Mouse (Mus musculus) heart, embryonic 15.5 days (tissue): Measurements from ENCODE around the gene Slit3. TPM values are rescaled to one million over a fixed set of nuclear protein-coding genes. Genes with fewer than 3 reads are reported as not detected.

Experiments used
- ATAC-seq: fragments of 200-750 bp; cut with Nextera tagmentation; replicated peaks from 2 replicates; pipeline ENCODE4 v1.8.0; 2017; ENCODE audit warnings: low read depth, moderate TSS enrichment; ENCODE audit not compliant: insufficient number of reproducible peaks, insufficient read depth, low FRiP score
- H3K27ac ChIP-seq: fragments of 300-500 bp; sonication (generic); 2 replicates; pipeline ENCODE4 v1.5.1; 2015; ENCODE audit warnings: mild to moderate bottlenecking, inconsistent platforms
- H3K27me3 ChIP-seq: fragments of 300-500 bp; sonication (generic); 2 replicates; pipeline ENCODE4 v1.6.1; 2015; ENCODE audit warnings: inconsistent platforms
- H3K36me3 ChIP-seq: fragments of 300-500 bp; sonication (generic); 2 replicates; pipeline ENCODE4 v1.6.1; 2015; ENCODE audit warnings: mild to moderate bottlenecking, inconsistent platforms
- H3K4me1 ChIP-seq: fragments of 300-500 bp; sonication (generic); replicated peaks from 2 replicates; pipeline ENCODE4 v1.6.1; 2015; ENCODE audit warnings: inconsistent platforms
- H3K4me2 ChIP-seq: fragments of 300-500 bp; sonication (generic); 2 replicates; pipeline ENCODE4 v1.6.1; 2015; ENCODE audit warnings: inconsistent platforms, mild to moderate bottlenecking, moderate library complexity
- H3K4me3 ChIP-seq: fragments of 300-500 bp; sonication (generic); 2 replicates; pipeline ENCODE4 v1.5.1; 2015; ENCODE audit warnings: mild to moderate bottlenecking, inconsistent platforms
- H3K9ac ChIP-seq: fragments of 300-500 bp; sonication (generic); 2 replicates; pipeline ENCODE4 v1.6.1; 2015; ENCODE audit warnings: mild to moderate bottlenecking, inconsistent platforms
- H3K9me3 ChIP-seq: fragments of 300-500 bp; sonication (generic); replicated peaks from 2 replicates; pipeline ENCODE4 v1.6.1; 2016; ENCODE audit warnings: inconsistent platforms
- whole genome bisulfite sequencing: fragments of 180-500 bp; shearing (Covaris S2); methylation state at CpG from one replicate; pipeline ENCODE4 v1.1.7; 2015; ENCODE audit warnings: mixed read lengths; 5-methylcytosine and 5-hydroxymethylcytosine counted together
- polyA plus RNA-seq: library from polyadenylated mRNA; unstranded; fragments of >200 nt; fragmentation: Nextera tagmentation; extraction: Ambion mirVana; gene quantifications from 2 replicates; pipeline ENCODE4 v1.2.1, GENCODE M21; 2015

Slit3 gene
- polyA plus RNA-seq, 1 experiment from 2014 or later: 11.3 TPM

DNA sequence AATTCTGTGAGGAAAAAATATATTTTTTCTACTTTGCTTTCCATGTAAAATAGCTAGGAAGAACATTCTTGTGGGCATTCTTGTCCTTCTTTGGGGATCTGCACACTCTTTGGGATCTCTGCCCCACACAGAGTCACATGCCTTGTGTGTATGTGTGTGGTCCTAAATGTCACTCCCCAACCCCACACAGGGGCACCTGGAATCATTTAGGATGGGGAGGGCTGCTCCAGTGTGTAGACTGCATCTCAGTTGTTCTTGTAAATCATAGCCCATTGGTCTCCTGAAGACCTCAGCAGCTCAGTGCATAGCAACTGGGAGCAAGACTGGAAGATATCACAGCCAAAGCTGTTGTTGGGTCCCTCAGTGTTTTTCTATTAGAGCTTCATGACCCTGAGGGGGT, 534.8 kb downstream of the Slit3 start:
- H3K27me3 ChIP-seq: no peaks in the 10 kb centered on the region
- no peak overlapping the region for H3K27ac ChIP-seq
- H3K9me3 ChIP-seq: no peaks in the 10 kb centered on the region
- no peaks in the 10 kb centered on the region for H3K36me3 ChIP-seq
- no peaks in the 10 kb centered on the region for H3K4me1 ChIP-seq
- no peak overlapping the region for H3K4me2 ChIP-seq
- H3K4me3 ChIP-seq: no peak overlapping the region
- no peak for ATAC-seq
- no peak overlapping the region for H3K9ac ChIP-seq

DNA sequence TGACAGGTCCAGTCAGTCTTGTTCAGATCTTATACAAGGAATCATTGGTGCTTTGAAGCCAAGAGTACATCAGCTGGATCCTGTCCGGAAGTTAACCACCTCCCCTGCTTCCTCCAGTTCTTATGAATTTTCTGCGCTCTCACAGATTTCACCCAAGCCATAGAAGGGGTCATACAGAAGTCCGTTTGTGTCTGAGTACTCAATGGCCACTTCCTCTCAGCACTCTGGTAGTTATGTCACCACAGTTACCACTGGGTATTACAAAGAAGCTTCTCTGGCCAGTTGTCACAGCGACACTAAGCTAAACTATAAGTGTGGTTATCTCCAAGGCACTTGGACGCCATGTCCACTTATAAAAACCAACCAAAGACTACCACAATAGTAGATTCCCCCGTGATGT, 536.6 kb downstream of the Slit3 start:
- 75% methylated on average over 6 of the region's 6 CpGs for WGBS
- Histone ChIP-seq H3K36me3 (no peaks in the 10 kb centered on the region), H3K9ac (no peak overlapping the region), H3K4me3 (no peak overlapping the region), H3K9me3 (no peaks in the 10 kb centered on the region), H3K27ac (no peak overlapping the region), H3K27me3 (no peaks in the 10 kb centered on the region), H3K4me1 (no peaks in the 10 kb centered on the region), H3K4me2 (no peak overlapping the region)
- no peak for ATAC-seq

DNA sequence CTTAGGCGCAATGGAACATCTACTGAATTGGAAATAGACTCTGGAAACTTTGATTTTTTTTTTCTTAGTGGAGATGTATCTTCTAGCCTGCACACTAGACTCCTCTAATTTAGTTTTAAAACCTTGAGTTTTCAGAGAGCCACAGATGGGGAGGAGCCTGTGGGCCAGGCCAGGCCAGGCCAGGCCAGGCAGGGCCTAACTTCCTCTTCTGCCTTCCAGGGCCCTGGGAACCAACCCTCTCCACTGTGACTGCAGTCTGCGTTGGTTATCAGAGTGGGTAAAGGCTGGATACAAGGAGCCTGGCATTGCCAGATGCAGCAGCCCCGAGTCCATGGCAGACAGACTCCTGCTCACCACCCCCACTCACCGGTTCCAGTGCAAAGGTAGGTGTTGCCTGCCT, 539.9 kb downstream of the Slit3 start:
- WGBS: 72% methylated on average over 4 of the region's 4 CpGs
- Histone ChIP-seq H3K36me3 (no peaks in the 10 kb centered on the region), H3K27ac (no peak overlapping the region), H3K27me3 (no peaks in the 10 kb centered on the region), H3K4me2 (no peak overlapping the region), H3K9me3 (no peaks in the 10 kb centered on the region), H3K9ac (no peak overlapping the region), H3K4me3 (no peak overlapping the region), H3K4me1 (no peaks in the 10 kb centered on the region)
- ATAC-seq: no peak

DNA sequence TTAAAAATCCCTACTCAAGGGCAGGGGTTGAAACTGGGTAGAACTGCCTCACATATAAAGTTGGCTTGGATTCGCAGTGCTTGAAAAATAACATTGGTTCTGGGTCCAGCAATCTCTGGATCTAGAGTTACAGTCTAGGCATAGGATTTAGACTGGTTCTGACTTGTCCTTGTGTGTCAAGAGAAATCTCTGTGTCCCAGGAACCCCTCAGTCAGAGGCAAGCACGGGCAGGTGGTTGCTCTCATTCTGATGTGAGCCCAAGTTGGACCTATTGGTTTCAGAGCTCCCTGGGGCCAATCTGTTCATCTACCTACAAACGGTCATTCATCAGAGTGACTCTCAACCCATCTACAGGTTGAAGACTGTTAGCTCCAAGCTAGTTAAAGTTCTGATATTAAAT, 541.9 kb downstream of the Slit3 start:
- no peaks in the 10 kb centered on the region for H3K36me3 ChIP-seq
- 87% methylated on average over 3 of the region's 3 CpGs for WGBS
- H3K27ac ChIP-seq: no peak overlapping the region
- H3K9me3 ChIP-seq: no peaks in the 10 kb centered on the region
- H3K4me2 ChIP-seq: no peak overlapping the region
- H3K4me1 ChIP-seq: no peaks in the 10 kb centered on the region
- H3K9ac ChIP-seq: no peak overlapping the region
- ATAC-seq: no peak
- no peak overlapping the region for H3K4me3 ChIP-seq
- H3K27me3 ChIP-seq: no peaks in the 10 kb centered on the region

DNA sequence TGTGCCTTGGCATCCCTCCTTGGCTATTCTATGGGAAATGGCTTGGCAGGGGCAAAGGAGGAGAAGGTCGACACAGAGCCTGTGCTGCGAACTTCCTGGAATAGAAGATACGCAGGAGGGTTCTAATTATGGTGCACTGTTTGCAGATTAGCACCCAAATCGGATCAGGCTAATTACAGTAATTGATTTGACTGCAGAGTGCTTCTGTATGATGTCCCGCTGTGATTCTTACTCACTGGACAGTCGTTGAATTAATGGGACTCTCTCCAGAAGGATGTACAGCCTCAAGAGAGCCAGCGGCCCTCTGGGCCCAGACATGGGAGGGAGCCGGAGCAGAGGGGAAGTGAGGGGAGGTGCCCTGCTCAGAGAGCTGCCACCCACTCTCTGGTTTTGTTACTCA, 542.6 kb downstream of the Slit3 start:
- Histone ChIP-seq H3K4me1 (no peaks in the 10 kb centered on the region), H3K27ac (no peak overlapping the region), H3K9ac (no peak overlapping the region), H3K9me3 (no peaks in the 10 kb centered on the region), H3K4me2 (no peak overlapping the region), H3K4me3 (no peak overlapping the region), H3K36me3 (no peaks in the 10 kb centered on the region), H3K27me3 (no peaks in the 10 kb centered on the region)
- no peak for ATAC-seq
- 61% methylated on average over 8 of the region's 8 CpGs for WGBS

DNA sequence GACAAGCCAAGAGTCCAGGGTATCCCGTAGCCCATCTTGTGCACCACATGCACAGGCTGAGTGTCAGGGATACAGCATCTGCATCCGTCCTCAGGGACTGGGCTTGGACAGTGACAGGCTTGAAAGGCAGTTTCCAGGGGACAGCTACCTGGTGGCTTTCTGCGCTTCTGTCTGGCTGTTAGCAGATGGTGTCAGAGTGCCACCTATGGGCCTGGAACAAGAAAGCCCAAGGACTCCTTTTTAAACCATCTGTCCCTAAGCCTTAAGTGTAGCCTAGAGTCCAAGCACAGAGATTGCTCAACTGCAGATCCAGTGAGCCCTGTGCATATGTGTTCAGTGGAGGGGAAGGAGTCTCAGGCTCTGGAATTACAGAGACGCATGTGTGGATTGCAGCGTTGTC, 544.0 kb downstream of the Slit3 start:
- H3K4me1 ChIP-seq: no peaks in the 10 kb centered on the region
- H3K27me3 ChIP-seq: no peaks in the 10 kb centered on the region
- 56% methylated on average over 5 of the region's 5 CpGs for WGBS
- H3K9me3 ChIP-seq: no peaks in the 10 kb centered on the region
- H3K36me3 ChIP-seq: no peaks in the 10 kb centered on the region
- no peak overlapping the region for H3K4me3 ChIP-seq
- H3K27ac ChIP-seq: no peak overlapping the region
- no peak overlapping the region for H3K9ac ChIP-seq
- no peak for ATAC-seq
- H3K4me2 ChIP-seq: no peak overlapping the region

DNA sequence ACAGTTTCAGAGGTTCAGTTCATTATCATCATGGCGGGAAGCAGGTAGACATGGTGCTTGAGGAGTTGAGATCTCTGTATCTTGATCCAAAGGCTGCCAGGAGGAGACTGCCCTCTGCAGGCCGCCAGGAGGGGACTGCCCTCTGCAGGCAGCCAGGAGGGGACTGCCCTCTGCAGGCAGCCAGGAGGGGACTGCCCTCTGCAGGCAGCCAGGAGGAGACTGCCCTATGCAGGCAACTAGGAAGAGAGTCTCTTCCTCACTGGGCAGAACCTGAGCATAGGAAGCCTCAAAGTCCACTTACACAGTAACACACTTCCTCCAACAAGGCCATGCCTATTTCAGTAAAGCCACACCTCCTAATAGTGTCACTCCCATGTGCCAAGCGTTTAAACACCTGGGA, 546.4 kb downstream of the Slit3 start:
- H3K4me3 ChIP-seq: no peak overlapping the region
- no peaks in the 10 kb centered on the region for H3K4me1 ChIP-seq
- no peak for ATAC-seq
- H3K27ac ChIP-seq: no peak overlapping the region
- no peaks in the 10 kb centered on the region for H3K36me3 ChIP-seq
- WGBS: 53% methylated on average over 3 of the region's 3 CpGs
- H3K9me3 ChIP-seq: no peaks in the 10 kb centered on the region
- no peaks in the 10 kb centered on the region for H3K27me3 ChIP-seq
- no peak overlapping the region for H3K9ac ChIP-seq
- H3K4me2 ChIP-seq: no peak overlapping the region

DNA sequence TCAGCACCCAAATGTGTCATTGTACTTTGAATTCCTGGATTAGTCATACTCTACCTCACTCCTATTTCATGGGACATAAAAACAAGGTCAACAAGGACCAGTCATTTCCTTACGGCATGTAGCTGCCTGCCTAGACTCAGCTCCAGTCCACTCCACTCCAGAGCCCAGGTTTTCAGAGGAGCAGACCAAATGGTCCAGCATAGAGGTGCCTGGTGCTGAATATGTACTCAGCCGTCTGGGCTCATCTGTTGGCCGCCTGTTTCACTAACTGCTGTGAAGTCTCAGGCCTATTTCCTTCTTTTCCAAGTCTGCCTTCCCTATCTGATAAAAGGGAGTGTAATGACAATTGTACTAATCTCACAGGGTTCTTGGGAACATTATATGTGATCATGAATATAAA, 547.1 kb downstream of the Slit3 start:
- ATAC-seq: no peak
- no peak overlapping the region for H3K27ac ChIP-seq
- H3K4me2 ChIP-seq: no peak overlapping the region
- no peaks in the 10 kb centered on the region for H3K4me1 ChIP-seq
- 37% methylated on average over 3 of the region's 3 CpGs for WGBS
- H3K4me3 ChIP-seq: no peak overlapping the region
- no peak overlapping the region for H3K9ac ChIP-seq
- no peaks in the 10 kb centered on the region for H3K36me3 ChIP-seq
- H3K9me3 ChIP-seq: no peaks in the 10 kb centered on the region
- H3K27me3 ChIP-seq: no peaks in the 10 kb centered on the region

DNA sequence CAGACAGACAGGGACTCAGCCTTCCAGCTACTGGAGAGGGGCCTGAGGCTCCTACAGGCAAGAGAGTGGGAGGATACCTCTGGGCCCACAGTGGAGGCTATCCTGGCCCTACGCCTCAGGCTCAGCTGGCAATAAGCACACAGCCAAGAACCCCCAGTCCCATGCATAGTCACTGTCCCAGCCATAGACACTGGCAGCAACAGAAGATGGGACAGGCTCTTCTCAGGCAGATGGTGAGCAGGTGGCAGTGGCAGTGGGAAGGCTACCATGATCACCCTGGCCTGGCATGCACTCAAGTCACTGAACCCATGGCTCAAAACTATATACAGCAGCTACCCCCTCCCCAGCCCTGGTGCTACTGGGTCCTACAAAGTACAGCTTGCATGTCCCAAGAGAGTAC, 547.7 kb downstream of the Slit3 start:
- no peak for ATAC-seq
- WGBS: 76% methylated on average over 1 of the region's 1 CpGs
- Histone ChIP-seq H3K4me2 (no peak overlapping the region), H3K4me1 (no peaks in the 10 kb centered on the region), H3K36me3 (no peaks in the 10 kb centered on the region), H3K4me3 (no peak overlapping the region), H3K27me3 (no peaks in the 10 kb centered on the region), H3K27ac (no peak overlapping the region), H3K9me3 (no peaks in the 10 kb centered on the region), H3K9ac (no peak overlapping the region)

DNA sequence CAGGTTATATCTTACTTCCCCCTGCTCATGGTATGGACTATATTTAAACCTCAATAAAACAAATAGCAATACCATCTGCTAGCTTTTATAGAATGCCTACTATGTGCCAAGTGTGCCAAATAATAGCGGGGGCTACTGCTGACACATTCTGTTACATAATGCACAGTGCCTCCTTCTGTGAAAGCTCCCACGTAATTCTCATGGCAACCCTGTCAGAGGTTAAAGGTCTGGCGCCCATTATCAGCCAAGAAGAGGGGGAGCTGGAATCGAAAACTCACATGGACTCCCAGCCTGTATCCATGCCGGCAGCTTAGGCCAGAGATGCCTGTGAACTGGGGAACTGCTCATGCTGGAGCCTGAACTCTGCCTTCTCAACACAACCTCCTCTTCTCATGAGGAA, 548.5 kb downstream of the Slit3 start:
- no peak overlapping the region for H3K27ac ChIP-seq
- no peak overlapping the region for H3K4me2 ChIP-seq
- no peak overlapping the region for H3K9ac ChIP-seq
- no peaks in the 10 kb centered on the region for H3K9me3 ChIP-seq
- ATAC-seq: no peak
- H3K36me3 ChIP-seq: no peaks in the 10 kb centered on the region
- H3K4me3 ChIP-seq: no peak overlapping the region
- WGBS: 62% methylated on average over 5 of the region's 5 CpGs
- no peaks in the 10 kb centered on the region for H3K27me3 ChIP-seq
- H3K4me1 ChIP-seq: no peaks in the 10 kb centered on the region

DNA sequence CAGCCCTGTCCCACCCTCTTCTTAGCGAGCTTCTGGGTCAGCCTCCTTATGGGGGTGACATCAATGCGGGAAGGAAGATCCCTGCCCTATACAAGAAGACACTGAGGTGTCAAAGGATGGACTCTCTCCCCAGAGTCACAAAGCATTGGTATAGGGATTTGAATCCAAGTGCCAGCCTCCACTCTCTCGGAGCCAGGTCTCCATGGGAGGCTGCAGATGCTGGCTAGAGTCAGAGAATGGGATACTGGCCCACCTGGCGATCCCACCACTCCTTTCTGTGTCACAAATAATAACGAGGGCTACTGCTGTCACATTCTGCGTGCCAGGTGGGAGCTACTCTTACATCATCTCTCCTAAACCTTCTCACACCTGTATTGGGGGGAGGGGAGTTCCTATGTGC, 549.2 kb downstream of the Slit3 start:
- Histone ChIP-seq H3K4me2 (no peak overlapping the region), H3K4me3 (no peak overlapping the region), H3K27me3 (no peaks in the 10 kb centered on the region), H3K27ac (no peak overlapping the region), H3K36me3 (no peaks in the 10 kb centered on the region), H3K9ac (no peak overlapping the region), H3K4me1 (no peaks in the 10 kb centered on the region), H3K9me3 (no peaks in the 10 kb centered on the region)
- no peak for ATAC-seq
- 76% methylated on average over 6 of the region's 6 CpGs for WGBS

DNA sequence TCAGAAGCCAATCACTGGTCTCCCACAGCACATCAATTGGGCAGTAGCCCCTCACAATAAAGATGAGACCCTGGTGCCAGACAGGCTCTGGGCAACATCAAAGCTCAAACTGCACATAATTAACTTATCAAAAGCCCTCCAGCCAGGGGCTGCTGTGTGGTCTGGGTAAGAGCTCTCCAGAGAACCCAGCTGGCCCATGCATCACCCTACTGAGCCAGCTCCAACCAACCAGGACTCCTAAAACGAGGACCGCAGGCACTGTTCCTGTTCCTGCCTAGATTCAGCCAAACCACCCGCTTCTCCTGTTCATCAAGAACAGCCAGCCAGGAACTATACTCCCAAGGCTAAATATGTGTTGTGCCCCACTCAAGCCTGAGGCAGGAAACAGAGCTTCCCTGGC, 549.7 kb downstream of the Slit3 start:
- no peak for ATAC-seq
- Histone ChIP-seq H3K4me3 (no peak overlapping the region), H3K27ac (no peak overlapping the region), H3K27me3 (no peaks in the 10 kb centered on the region), H3K36me3 (no peaks in the 10 kb centered on the region), H3K9ac (no peak overlapping the region), H3K4me1 (no peaks in the 10 kb centered on the region), H3K4me2 (no peak overlapping the region), H3K9me3 (no peaks in the 10 kb centered on the region)
- WGBS: 63% methylated on average over 3 of the region's 3 CpGs

DNA sequence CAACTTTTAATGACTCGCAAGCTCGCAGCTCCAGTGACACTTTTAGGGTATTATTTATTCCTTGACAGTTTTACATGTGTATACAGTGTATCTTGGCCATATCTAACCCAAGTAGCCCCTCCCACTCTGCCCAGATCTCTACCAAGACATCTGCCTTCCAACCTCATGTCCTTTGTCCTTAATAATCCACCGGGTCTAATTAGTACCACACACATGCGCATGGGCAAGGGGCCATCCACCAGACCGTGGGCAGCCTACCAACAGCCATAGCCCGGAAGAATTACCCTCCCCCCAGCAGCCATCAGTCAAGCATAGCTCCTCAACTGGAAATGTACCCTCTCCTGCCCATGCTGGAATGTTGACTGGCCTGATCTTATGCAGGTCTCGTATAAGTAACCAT, 552.0 kb downstream of the Slit3 start:
- WGBS: 88% methylated on average over 7 of the region's 7 CpGs
- ATAC-seq: no peak
- Histone ChIP-seq H3K4me2 (no peak overlapping the region), H3K27ac (no peak overlapping the region), H3K27me3 (no peaks in the 10 kb centered on the region), H3K36me3 (no peaks in the 10 kb centered on the region), H3K9ac (no peak overlapping the region), H3K4me3 (no peak overlapping the region), H3K9me3 (no peaks in the 10 kb centered on the region), H3K4me1 (no peaks in the 10 kb centered on the region)
